Mouse (Mus musculus) liver, embryonic 14.5 days (tissue): Measurements from ENCODE around the gene Gm9945.

Experiments used
- CTCF ChIP-seq: IDR thresholded peaks from 2 replicates; pipeline ENCODE4 v1.5.1; 2016; ENCODE audit warnings: antibody characterized with exemption, low read depth, control low read depth
- EP300 ChIP-seq: IDR thresholded peaks from 2 replicates; pipeline ENCODE4 v1.6.1; 2016; ENCODE audit warnings: antibody characterized with exemption, low read depth

GRCm38 (mm10) chr11:53486351-53486750 is 6.4 kb downstream of the Gm9945 start:
- TF ChIP-seq CTCF (no peak), EP300 (no peak)
